Mouse (Mus musculus): ENCODE measurements around the gene Thada. TPM values are rescaled to one million over a fixed set of nuclear protein-coding genes. Genes with fewer than 3 reads are reported as not detected.

Gene Thada
- polyA plus RNA-seq, 1 experiment from 2014 or later = 1.3 TPM

DNA sequence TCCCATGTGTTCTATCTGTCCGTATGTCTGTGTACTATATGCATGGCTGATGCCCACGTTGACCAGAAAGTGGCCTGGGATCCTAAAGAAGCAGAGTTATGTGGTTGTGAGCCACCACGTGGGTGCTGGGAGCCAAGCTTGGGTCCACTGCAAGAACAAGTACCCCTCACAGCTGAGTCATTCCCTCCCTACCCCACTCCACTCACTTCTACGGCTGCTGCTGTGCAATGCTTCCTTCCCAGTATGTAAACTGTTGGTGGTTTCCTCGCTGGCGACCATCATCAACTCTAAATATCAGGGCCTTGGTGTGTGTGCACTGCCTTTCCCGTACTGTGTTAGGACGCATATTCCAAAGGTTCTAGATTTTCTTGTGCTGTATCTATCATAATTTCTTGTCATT lies 108.2 kb downstream of the Thada start:
- TF ChIP-seq CTCF (IDR thresholded peaks at IDR 0.05; ENCODE audit: low read depth) = no peak
- Histone ChIP-seq H3K4me2 (replicated peaks; ENCODE audit: low read depth) (no peak overlapping the region), H3K27ac (ENCODE audit: low read depth, low read length) (no peak overlapping the region), H3K4me1 (replicated peaks; ENCODE audit: control insufficient read depth, insufficient read depth, low read length) (no peaks in the 10 kb centered on the region), H3K27me3 (replicated peaks; ENCODE audit: control insufficient read depth, insufficient read depth, low read length) (no peaks in the 10 kb centered on the region), H3K9me3 (ENCODE audit: control insufficient read depth) (no peaks in the 10 kb centered on the region), H3K4me3 (ENCODE audit: low read depth, low read length) (no peak overlapping the region), H3K9ac (ENCODE audit: low read depth, low read length) (no peak overlapping the region), H3K36me3 (ENCODE audit: control insufficient read depth, insufficient read depth) (no peaks in the 10 kb centered on the region)
- 88% methylated on average over 8 of the region's 8 CpGs for WGBS
- no peak for ATAC-seq

GRCm38 (mm10) chr17:84356056-84356887 lies 109.7 kb downstream of the Thada start:
- H3K9ac ChIP-seq (ENCODE audit: low read depth, low read length) = no peak overlapping the region
- ATAC-seq = no peak
- H3K9me3 ChIP-seq (ENCODE audit: control insufficient read depth) = no peaks in the 10 kb centered on the region
- no peak overlapping the region for H3K4me2 ChIP-seq (replicated peaks; ENCODE audit: low read depth)
- WGBS = 83% methylated on average over 8 of the region's 8 CpGs
- no peaks in the 10 kb centered on the region for H3K36me3 ChIP-seq (ENCODE audit: control insufficient read depth, insufficient read depth)
- H3K4me1 ChIP-seq (replicated peaks; ENCODE audit: control insufficient read depth, insufficient read depth, low read length) = no peaks in the 10 kb centered on the region
- no peak for TF ChIP-seq CTCF (IDR thresholded peaks at IDR 0.05; ENCODE audit: low read depth)
- no peaks in the 10 kb centered on the region for H3K27me3 ChIP-seq (replicated peaks; ENCODE audit: control insufficient read depth, insufficient read depth, low read length)
- H3K4me3 ChIP-seq (ENCODE audit: low read depth, low read length) = no peak overlapping the region
- H3K27ac ChIP-seq (ENCODE audit: low read depth, low read length) = no peak overlapping the region

GRCm38 (mm10) chr17:84355006-84355405 lies 111.0 kb downstream of the Thada start:
- ATAC-seq = no peak
- H3K27ac ChIP-seq (ENCODE audit: low read depth, low read length) = no peak overlapping the region
- WGBS = 94% methylated on average over 3 of the region's 3 CpGs

GRCm38 (mm10) chr17:84353902-84354311 lies 112.1 kb downstream of the Thada start:
- Histone ChIP-seq H3K9ac (ENCODE audit: low read depth, low read length) (no peak overlapping the region), H3K36me3 (ENCODE audit: control insufficient read depth, insufficient read depth) (no peaks in the 10 kb centered on the region), H3K4me3 (ENCODE audit: low read depth, low read length) (no peak overlapping the region), H3K9me3 (ENCODE audit: control insufficient read depth) (no peaks in the 10 kb centered on the region), H3K4me2 (replicated peaks; ENCODE audit: low read depth) (no peak overlapping the region), H3K27ac (ENCODE audit: low read depth, low read length) (no peak overlapping the region), H3K27me3 (replicated peaks; ENCODE audit: control insufficient read depth, insufficient read depth, low read length) (no peaks in the 10 kb centered on the region), H3K4me1 (replicated peaks; ENCODE audit: control insufficient read depth, insufficient read depth, low read length) (no peaks in the 10 kb centered on the region)
- ATAC-seq = no peak
- 86% methylated on average over 5 of the region's 5 CpGs for WGBS
- TF ChIP-seq CTCF (IDR thresholded peaks at IDR 0.05; ENCODE audit: low read depth) = no peak

More at GRCm38 (mm10) chr17:84355006-84355405, 111.0 kb downstream of the Thada start:
- no peak overlapping the region for H3K4me2 ChIP-seq (replicated peaks; ENCODE audit: low read depth)
- H3K4me1 ChIP-seq (replicated peaks; ENCODE audit: control insufficient read depth, insufficient read depth, low read length) = no peaks in the 10 kb centered on the region
- no peaks in the 10 kb centered on the region for H3K27me3 ChIP-seq (replicated peaks; ENCODE audit: control insufficient read depth, insufficient read depth, low read length)
- no peak overlapping the region for H3K4me3 ChIP-seq (ENCODE audit: low read depth, low read length)
- no peaks in the 10 kb centered on the region for H3K9me3 ChIP-seq (ENCODE audit: control insufficient read depth)
- TF ChIP-seq CTCF (IDR thresholded peaks at IDR 0.05; ENCODE audit: low read depth) = no peak
- no peak overlapping the region for H3K9ac ChIP-seq (ENCODE audit: low read depth, low read length)
- no peaks in the 10 kb centered on the region for H3K36me3 ChIP-seq (ENCODE audit: control insufficient read depth, insufficient read depth)

DNA sequence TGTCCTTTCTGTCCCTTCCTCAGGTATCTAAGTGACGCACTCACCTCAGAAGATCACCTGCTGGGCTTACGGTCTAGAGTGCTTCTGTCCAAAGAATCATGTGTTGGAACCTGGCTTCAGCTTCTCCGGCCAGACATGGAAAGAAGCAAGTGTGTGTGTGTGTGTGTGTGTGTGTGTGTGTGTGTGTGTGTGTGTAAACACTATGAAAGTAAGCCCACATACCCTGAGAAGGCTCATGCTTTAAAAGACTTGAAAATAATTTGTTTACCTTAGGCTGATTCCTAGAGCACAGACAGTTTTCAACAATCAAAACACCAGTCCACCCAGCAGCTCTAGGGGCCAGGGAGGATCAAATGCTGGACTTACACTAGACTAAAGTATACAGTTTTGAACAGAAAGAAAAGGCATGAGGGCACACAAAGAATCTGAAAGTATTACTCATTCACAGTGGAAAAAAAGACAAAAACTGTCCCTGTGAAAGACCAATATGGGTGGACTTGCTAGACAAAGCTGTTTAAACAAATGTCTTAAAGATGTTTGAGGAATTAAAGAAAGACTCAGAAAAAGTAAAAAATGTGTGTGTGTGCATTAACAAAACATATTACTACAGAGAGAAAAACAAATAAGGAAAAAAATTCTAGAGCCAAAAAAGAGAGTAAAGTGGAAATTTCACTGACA lies 112.6 kb downstream of the Thada start:
- Histone ChIP-seq H3K27me3 (replicated peaks; ENCODE audit: control insufficient read depth, insufficient read depth, low read length) (no peaks in the 10 kb centered on the region), H3K27ac (ENCODE audit: low read depth, low read length) (no peak overlapping the region), H3K4me3 (ENCODE audit: low read depth, low read length) (no peak overlapping the region), H3K4me1 (replicated peaks; ENCODE audit: control insufficient read depth, insufficient read depth, low read length) (no peaks in the 10 kb centered on the region), H3K9me3 (ENCODE audit: control insufficient read depth) (no peaks in the 10 kb centered on the region), H3K36me3 (ENCODE audit: control insufficient read depth, insufficient read depth) (no peaks in the 10 kb centered on the region), H3K4me2 (replicated peaks; ENCODE audit: low read depth) (no peak overlapping the region), H3K9ac (ENCODE audit: low read depth, low read length) (no peak overlapping the region)
- no peak for ATAC-seq
- no peak for TF ChIP-seq CTCF (IDR thresholded peaks at IDR 0.05; ENCODE audit: low read depth)
- WGBS = 78% methylated on average over 3 of the region's 3 CpGs

- Histone ChIP-seq H3K9ac (ENCODE audit: low read depth, low read length) (no peak overlapping the region), H3K4me2 (replicated peaks; ENCODE audit: low read depth) (no peak overlapping the region), H3K4me1 (replicated peaks; ENCODE audit: control insufficient read depth, insufficient read depth, low read length) (no peaks in the 10 kb centered on the region), H3K27me3 (replicated peaks; ENCODE audit: control insufficient read depth, insufficient read depth, low read length) (no peaks in the 10 kb centered on the region), H3K27ac (ENCODE audit: low read depth, low read length) (no peak overlapping the region), H3K36me3 (ENCODE audit: control insufficient read depth, insufficient read depth) (no peaks in the 10 kb centered on the region), H3K4me3 (ENCODE audit: low read depth, low read length) (no peak overlapping the region), H3K9me3 (ENCODE audit: control insufficient read depth) (no peaks in the 10 kb centered on the region)
- 77% methylated on average over 3 of the region's 3 CpGs for WGBS
- no peak for ATAC-seq
- TF ChIP-seq CTCF (IDR thresholded peaks at IDR 0.05; ENCODE audit: low read depth) = no peak
These were observed 113.2 kb downstream of the Thada start for GRCm38 (mm10) chr17:84352790-84353154.
